Mouse (Mus musculus) adrenal gland, postnatal 10 days (tissue): ENCODE results near the gene Hist2h4. TPM values are rescaled to one million over a fixed set of nuclear protein-coding genes. Genes with fewer than 3 reads are reported as not detected.
"Not testable (repeated sequence)": the region's sequence is repeated elsewhere in the genome, so short reads cannot be mapped to it uniquely, and the experiment has no call there.

Experiments
- DNase-seq: peaks from one replicate; pipeline ENCODE4 v3.0.0; 2021; ENCODE audit warnings: mixed read lengths
- total RNA-seq, 2 experiments: library from RNA; stranded (reverse); gene quantifications; 2 replicates each; pipeline ENCODE4 v1.2.3; 2021

The Hist2h4 gene
- total RNA-seq, 2 experiments from 2014 or later, result 71.1 to 77.9 TPM

- peak; percentile 26 for DNase-seq
These were observed 5.8 kb upstream of the Hist2h4 start for GRCm38 (mm10) chr3:96268776-96269378.

GRCm38 (mm10) chr3:96268051-96268775, 5.1 kb upstream of the Hist2h4 start, which contains the start of gene Hist2h3b:
TSS of gene Hist2h3b (plus strand) at chr3:96268654.
- peak; percentile 91 for DNase-seq

GRCm38 (mm10) chr3:96267541-96267940, 4.4 kb upstream of the Hist2h4 start:
- DNase-seq, result no peak

GRCm38 (mm10) chr3:96266132-96266710, 3.1 kb upstream of the Hist2h4 start:
- no peak for DNase-seq

- no peak for DNase-seq
These were observed 1.4 kb upstream of the Hist2h4 start for GRCm38 (mm10) chr3:96264404-96264949.

- DNase-seq, result peak; percentile 66
These were observed 670 bp upstream of the Hist2h4 start for GRCm38 (mm10) chr3:96263558-96264403.

- peak; percentile 88 for DNase-seq
These were observed 765 bp downstream of the Hist2h4 start for GRCm38 (mm10) chr3:96262216-96262875.

GRCm38 (mm10) chr3:96261623-96262022, 1.5 kb downstream of the Hist2h4 start:
- DNase-seq, result no peak

- no peak for DNase-seq
These were observed 2.9 kb downstream of the Hist2h4 start for GRCm38 (mm10) chr3:96260220-96260619.

- no peak for DNase-seq
These were observed 5.9 kb downstream of the Hist2h4 start for GRCm38 (mm10) chr3:96257190-96257589.

GRCm38 (mm10) chr3:96255926-96256593, 7.1 kb downstream of the Hist2h4 start:
- no peak for DNase-seq

- no peak for DNase-seq
These were observed 8.3 kb downstream of the Hist2h4 start for GRCm38 (mm10) chr3:96254683-96255355.

- no peak for DNase-seq
These were observed 11.3 kb downstream of the Hist2h4 start for GRCm38 (mm10) chr3:96251787-96252186.

- DNase-seq, result no peak
These were observed 12.2 kb downstream of the Hist2h4 start for GRCm38 (mm10) chr3:96250890-96251289.

- no peak for DNase-seq
These were observed 14.1 kb downstream of the Hist2h4 start for GRCm38 (mm10) chr3:96249034-96249345.

- no peak for DNase-seq
These were observed 14.7 kb downstream of the Hist2h4 start for GRCm38 (mm10) chr3:96248141-96249033.

GRCm38 (mm10) chr3:96247356-96248140, 15.6 kb downstream of the Hist2h4 start:
- no peak for DNase-seq

- not testable (repeated sequence) for DNase-seq
These were observed 16.7 kb downstream of the Hist2h4 start, which contains the start of gene Hist2h3c1 for GRCm38 (mm10) chr3:96246427-96246856. TSS of gene Hist2h3c1 (plus strand) at chr3:96246685.
